15 mouse cellular contexts compared by ENCODE assay signal in the genomic region with DNA sequence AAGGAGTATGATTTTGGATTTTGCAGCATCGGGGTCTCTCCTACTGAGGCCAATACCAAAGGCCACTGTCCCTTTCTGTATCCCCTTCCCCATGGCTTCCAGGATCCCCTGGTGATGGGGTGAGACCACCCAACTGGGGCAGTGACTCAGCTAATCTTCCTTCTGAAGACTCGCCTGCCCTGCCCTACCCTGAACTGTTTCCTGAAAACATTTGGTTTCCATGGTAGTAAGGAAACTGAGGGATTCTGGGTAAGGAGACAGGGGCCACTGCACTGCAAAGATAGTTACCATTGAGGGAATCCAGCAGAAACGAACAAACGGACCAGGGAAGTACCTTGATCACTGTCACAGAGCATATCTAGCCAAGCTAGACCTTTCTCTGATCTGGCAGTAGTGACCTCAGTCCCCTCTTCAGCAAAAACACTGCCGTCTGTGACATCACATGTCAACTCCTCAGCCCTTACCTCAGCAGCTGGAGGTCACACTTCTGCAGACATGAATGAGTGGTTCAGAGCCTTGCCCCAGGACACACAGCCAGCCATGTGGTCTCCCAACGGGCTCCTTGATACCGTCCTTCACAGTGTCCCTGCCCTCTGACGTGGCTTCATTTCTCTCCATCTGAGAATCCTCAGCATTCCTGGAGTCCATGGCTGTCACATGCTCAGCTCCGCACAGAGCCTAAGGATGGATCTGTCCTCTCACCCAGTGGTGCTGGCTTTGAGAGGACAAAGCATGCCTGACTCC. TPM values are rescaled to one million over a fixed set of nuclear protein-coding genes. Genes with fewer than 3 reads are reported as not detected.
A peak's percentile ranks its signal among the peaks of the same experiment; 100 is the strongest.
DNase-seq lines count a peak whose midpoint lies in the region; ATAC-seq and TF ChIP-seq lines count a peak whose summit lies in the region.
"Had no signal": no experiment of that assay in that cellular context is flagged by ENCODE, and none has a peak within 500 bp of the region (broad histone marks: within the 10 kb centered on the region; RNA-seq: fewer than 3 reads in every experiment).

No protein-coding gene starts in this region.

- in situ Hi-C loops in ES-E14 (cut with MboI; ENCODE audit: low sequenced_read_pairs in 2 of 2, unreplicated experiment in 2 of 2) = no loop called here

- WGBS in heart, embryonic 10.5 days = 32% methylated on average over 9 of the region's 9 CpGs
- WGBS in intestine, embryonic 16.5 days = 59% methylated on average over 9 of the region's 9 CpGs

- H3K9me3 ChIP-seq in heart, embryonic 10.5 days = no peaks in the 10 kb centered on the region
- no peaks in the 10 kb centered on the region for H3K9me3 ChIP-seq in ES-E14 (ENCODE audit: control insufficient read depth, insufficient read depth, low read depth, low read length)
- no peaks in the 10 kb centered on the region for H3K9me3 ChIP-seq in intestine, embryonic 16.5 days (ENCODE audit: control insufficient read depth, low read length)
- H3K9me3 ChIP-seq: embryonic facial prominence, embryonic 13.5 days; forebrain, embryonic 13.5 days; hindbrain, embryonic 15.5 days; liver, embryonic 13.5 days; stomach, embryonic 15.5 days had no signal

- no peaks in the 10 kb centered on the region for H3K27me3 ChIP-seq in heart, embryonic 10.5 days (ENCODE audit: insufficient read depth, poor library complexity, severe bottlenecking)
- no peaks in the 10 kb centered on the region for H3K27me3 ChIP-seq in intestine, embryonic 16.5 days (replicated peaks; ENCODE audit: control insufficient read depth, insufficient read depth, low read length)
- H3K27me3 ChIP-seq: embryonic facial prominence, embryonic 13.5 days; forebrain, embryonic 13.5 days; hindbrain, embryonic 15.5 days; liver, embryonic 13.5 days; stomach, embryonic 15.5 days had no signal

- no peak overlapping the region for H3K4me3 ChIP-seq in heart, embryonic 10.5 days
- no peak overlapping the region for H3K4me3 ChIP-seq in ES-E14 (ENCODE audit: insufficient read depth in 1 of 2, low read depth in 1 of 2, low read length in 2 of 2, poor library complexity in 1 of 2, severe bottlenecking in 1 of 2)
- H3K4me3 ChIP-seq in brown adipose tissue, adult 24 weeks (ENCODE audit: insufficient read depth, low read depth, low read length) = no peak overlapping the region
- no peak overlapping the region for H3K4me3 ChIP-seq in intestine, embryonic 16.5 days (ENCODE audit: low read length)
- H3K4me3 ChIP-seq: embryonic facial prominence, embryonic 13.5 days; forebrain, embryonic 13.5 days; hindbrain, embryonic 15.5 days; liver, embryonic 13.5 days; stomach, embryonic 15.5 days had no signal

- ATAC-seq in intestine, embryonic 16.5 days = no peak
- ATAC-seq: forebrain, embryonic 13.5 days had no signal

- intact Hi-C loops in heart, postnatal 25 days (cut with DNase I) = no loop called here

- H3K4me2 ChIP-seq in intestine, embryonic 16.5 days (ENCODE audit: low read depth, low read length) = no peak overlapping the region
- H3K4me2 ChIP-seq: embryonic facial prominence, embryonic 13.5 days; forebrain, embryonic 13.5 days; hindbrain, embryonic 15.5 days; liver, embryonic 13.5 days; stomach, embryonic 15.5 days had no signal

- H3K9ac ChIP-seq in ES-E14 (ENCODE audit: insufficient read depth, low read depth, low read length, poor library complexity, severe bottlenecking) = peak overlapping the region; percentile 41
- H3K9ac ChIP-seq in intestine, embryonic 16.5 days (ENCODE audit: low read depth, low read length) = 0 out of 2 replicates have a peak overlapping the region, but pooled peaks have one; percentile 13
- H3K9ac ChIP-seq: embryonic facial prominence, embryonic 13.5 days; forebrain, embryonic 13.5 days; hindbrain, embryonic 15.5 days; liver, embryonic 13.5 days; stomach, embryonic 15.5 days had no signal

- DNase-seq in heart, embryonic 10.5 days (ENCODE audit: low spot score) = no peak
- no peak for DNase-seq in heart, postnatal 25 days (ENCODE audit: low spot score)
- no peak for DNase-seq in ES-E14 (ENCODE audit: low read depth, low spot score)
- DNase-seq in urinary bladder, postnatal 14 days (ENCODE audit: low spot score) = no peak
- DNase-seq in right cerebral cortex, postnatal 36 days (ENCODE audit: low spot score in 2 of 2) = no peak
- DNase-seq: cerebellum, adult 9-10 months; gastrocnemius, postnatal 14 days; liver, embryonic 13.5 days; right cerebral cortex, postnatal 4 days had no signal

- peak overlapping the region; percentile 72 for H3K27ac ChIP-seq in heart, embryonic 10.5 days
- H3K27ac ChIP-seq in ES-E14 (ENCODE audit: insufficient read depth, low read depth, low read length, poor library complexity, severe bottlenecking) = peak overlapping the region; percentile 83; the same call in 1 of the 2 replicates
- 0 out of 2 replicates have a peak overlapping the region, but pooled peaks have one; percentile 2 for H3K27ac ChIP-seq in brown adipose tissue, adult 24 weeks (replicated peaks; ENCODE audit: low read depth, low read length)
- no peak overlapping the region; the same call in 1 of the 2 replicates for H3K27ac ChIP-seq in intestine, embryonic 16.5 days (ENCODE audit: low read length)
- H3K27ac ChIP-seq: embryonic facial prominence, embryonic 13.5 days; forebrain, embryonic 13.5 days; hindbrain, embryonic 15.5 days; liver, embryonic 13.5 days; stomach, embryonic 15.5 days had no signal

- peaks cover 61% of the 10 kb centered on the region for H3K4me1 ChIP-seq in heart, embryonic 10.5 days
- peaks cover 5 to 28% of the 10 kb centered on the region in 2 experiments; a peak in 3 of 4 replicates for H3K4me1 ChIP-seq in ES-E14 (ENCODE audit: control insufficient read depth in 2 of 2, insufficient read depth in 2 of 2, low read length in 2 of 2, poor library complexity in 1 of 2)
- H3K4me1 ChIP-seq in brown adipose tissue, adult 24 weeks (ENCODE audit: control insufficient read depth, insufficient read depth, insufficient read length, low read length) = peaks cover 58% of the 10 kb centered on the region
- H3K4me1 ChIP-seq in intestine, embryonic 16.5 days (ENCODE audit: control insufficient read depth, insufficient read depth, low read length) = peaks cover 53% of the 10 kb centered on the region

- 0 out of 2 replicates have a peak, but pooled peaks cover 2% of the 10 kb centered on the region for H3K36me3 ChIP-seq in heart, embryonic 10.5 days
- H3K36me3 ChIP-seq in ES-E14 (ENCODE audit: control insufficient read depth, insufficient read depth, low read length, poor library complexity, severe bottlenecking) = peaks cover 29% of the 10 kb centered on the region
- H3K36me3 ChIP-seq in intestine, embryonic 16.5 days (ENCODE audit: control insufficient read depth, insufficient read depth, low read length) = peaks cover 8% of the 10 kb centered on the region; the same call in 1 of the 2 replicates
- H3K36me3 ChIP-seq: embryonic facial prominence, embryonic 13.5 days; hindbrain, embryonic 15.5 days had no signal

TF ChIP-seq in ES-E14, 5 proteins besides CTCF, POLR2A, EP300 and RAD21:
- no peak for TF ChIP-seq HCFC1 (IDR thresholded peaks at IDR 0.05; ENCODE audit: borderline replicate concordance, insufficient read depth, low read length)
- peak; percentile 80 for TF ChIP-seq MAFK (IDR thresholded peaks at IDR 0.05; ENCODE audit: insufficient read depth, low read depth, low read length)

RNA-seq across cellular contexts. Expression of gene Anxa11, which starts 27.4 kb away (rescaled TPM):
- polyA plus RNA-seq in heart, embryonic 10.5 days (2016; fragmentation: Nextera tagmentation; extraction: Ambion mirVana) = 10.9 and 17.7 TPM in 2 replicates
- 10 to 100 TPM; 72.3 to 80.0 TPM for total RNA-seq in heart, postnatal 25 days (2021)
- 17.0 and 18.7 TPM in 2 replicates for total RNA-seq in ES-E14 (2012; rRNA removed)
- polyA plus RNA-seq in brown adipose tissue, adult 24 weeks (2012; ENCODE audit: insufficient read depth, insufficient read length, missing spikeins) = 33.6 and 35.3 TPM in 2 replicates
- polyA plus RNA-seq in intestine, embryonic 16.5 days (2015; fragmentation: Nextera tagmentation; extraction: Ambion mirVana) = 95.3 and 105 TPM in 2 replicates

RNA-seq across cellular contexts. Expression of gene Plac9a, which starts 33.6 kb away (rescaled TPM):
- 0.21 TPM in 1 of 2 replicates, not detected in the other for polyA plus RNA-seq in heart, embryonic 10.5 days (2016; fragmentation: Nextera tagmentation; extraction: Ambion mirVana)
- 1 to 10 TPM; 3.0 to 3.6 TPM for total RNA-seq in heart, postnatal 25 days (2021)
- 1.3 and 6.5 TPM in 2 replicates for total RNA-seq in ES-E14 (2012; rRNA removed)
- 2.8 and 6.4 TPM in 2 replicates for polyA plus RNA-seq in brown adipose tissue, adult 24 weeks (2012; ENCODE audit: insufficient read depth, insufficient read length, missing spikeins)
- polyA plus RNA-seq in intestine, embryonic 16.5 days (2015; fragmentation: Nextera tagmentation; extraction: Ambion mirVana) = 0.86 and 1.9 TPM in 2 replicates
- polyA plus RNA-seq: embryonic facial prominence, embryonic 13.5 days; forebrain, embryonic 13.5 days; hindbrain, embryonic 15.5 days had no signal

RNA-seq across cellular contexts. Expression of gene Tmem254a, which starts 58.2 kb away (rescaled TPM):
- polyA plus RNA-seq in heart, embryonic 10.5 days (2016; fragmentation: Nextera tagmentation; extraction: Ambion mirVana) = 1.6 and 2.2 TPM in 2 replicates
- total RNA-seq in heart, postnatal 25 days (2021) = 1 to 10 TPM in 1 of 2 experiments, under 1 TPM in 1; 0.96 to 1.1 TPM
- total RNA-seq in ES-E14 (2012; rRNA removed) = 1.7 and 2.4 TPM in 2 replicates
- polyA plus RNA-seq in brown adipose tissue, adult 24 weeks (2012; ENCODE audit: insufficient read depth, insufficient read length, missing spikeins) = 3.9 and 4.5 TPM in 2 replicates
- 5.2 and 5.9 TPM in 2 replicates for polyA plus RNA-seq in intestine, embryonic 16.5 days (2015; fragmentation: Nextera tagmentation; extraction: Ambion mirVana)
